Mouse (Mus musculus): ENCODE measurements around the gene Prr36.

Prr36 gene

DNA sequence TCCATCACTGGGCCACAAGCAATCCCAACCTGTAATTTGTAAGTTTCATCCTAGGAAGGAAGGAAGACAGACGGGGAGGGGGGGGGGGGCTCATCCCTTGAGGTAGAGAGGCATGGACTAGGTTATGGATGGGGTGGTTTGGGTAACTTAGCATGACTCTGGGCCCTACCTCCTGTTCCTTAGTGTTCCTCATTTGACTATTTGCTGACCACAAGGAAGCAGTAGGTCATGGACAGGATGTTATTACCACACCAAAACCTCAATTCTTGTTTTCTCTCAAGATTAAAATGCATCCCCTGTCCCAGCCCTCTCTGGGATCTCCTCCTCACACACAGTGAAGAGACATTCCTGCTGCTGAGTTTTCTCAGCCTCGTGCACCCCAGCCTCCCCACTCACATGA, 15.9 kb downstream of the Prr36 start:
- DNase-seq (ENCODE audit: low spot score), result no peak

DNA sequence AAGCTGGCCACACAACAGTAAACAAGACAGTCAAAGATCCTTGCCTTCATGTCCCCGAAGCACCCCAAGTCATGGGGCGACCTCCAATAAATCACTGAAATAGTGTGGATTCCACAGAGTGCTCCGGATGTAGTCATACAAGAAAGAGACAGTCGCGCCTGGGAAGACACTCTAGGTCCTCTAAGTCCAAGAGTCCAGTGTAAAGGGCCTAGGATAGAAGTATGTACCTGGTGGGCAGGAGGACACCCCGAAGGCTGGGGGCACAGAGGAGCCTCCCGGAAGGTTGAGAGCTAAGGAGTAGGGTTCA, 23.7 kb downstream of the Prr36 start:
- no peak for DNase-seq (ENCODE audit: low spot score)

DNA sequence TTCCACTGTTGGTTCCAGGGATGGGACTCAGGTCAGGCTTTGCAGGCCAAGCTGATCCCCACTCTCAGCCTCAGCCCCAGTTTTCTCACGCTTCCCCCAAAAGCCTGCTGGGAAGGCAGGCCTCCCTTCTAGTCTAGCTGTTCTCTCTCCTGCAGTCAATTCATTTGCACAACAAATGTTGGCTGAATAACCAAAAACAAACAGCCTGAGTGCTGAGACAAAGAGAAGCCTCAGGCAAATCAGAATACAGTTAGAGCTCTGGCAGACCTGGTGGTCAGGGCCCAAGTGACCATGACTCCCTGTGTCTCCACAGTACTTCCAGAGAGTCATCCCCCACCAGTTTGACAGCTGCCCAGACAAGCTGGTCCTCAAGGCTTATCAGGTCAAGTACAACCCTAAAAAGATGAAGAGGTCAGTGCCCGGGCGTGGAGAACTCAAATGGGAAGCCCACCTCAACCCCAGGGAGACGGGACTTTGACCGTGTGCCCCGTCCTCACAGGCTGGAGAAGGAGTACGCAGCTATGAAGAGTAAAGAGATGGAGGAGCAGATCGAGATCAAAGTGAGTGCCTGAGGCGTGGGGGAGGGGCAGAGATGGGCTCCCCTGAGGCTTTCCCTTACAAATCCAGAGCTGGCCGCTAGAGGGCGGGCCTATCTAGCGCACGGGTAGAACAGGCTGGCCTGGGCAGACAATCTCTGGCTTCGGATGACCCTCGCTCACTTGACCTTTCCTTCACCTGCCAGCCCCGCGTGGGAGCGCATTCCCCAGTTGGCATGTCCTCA, 24.3 kb downstream of the Prr36 start:
- DNase-seq (ENCODE audit: low spot score), result peak; percentile 76

DNA sequence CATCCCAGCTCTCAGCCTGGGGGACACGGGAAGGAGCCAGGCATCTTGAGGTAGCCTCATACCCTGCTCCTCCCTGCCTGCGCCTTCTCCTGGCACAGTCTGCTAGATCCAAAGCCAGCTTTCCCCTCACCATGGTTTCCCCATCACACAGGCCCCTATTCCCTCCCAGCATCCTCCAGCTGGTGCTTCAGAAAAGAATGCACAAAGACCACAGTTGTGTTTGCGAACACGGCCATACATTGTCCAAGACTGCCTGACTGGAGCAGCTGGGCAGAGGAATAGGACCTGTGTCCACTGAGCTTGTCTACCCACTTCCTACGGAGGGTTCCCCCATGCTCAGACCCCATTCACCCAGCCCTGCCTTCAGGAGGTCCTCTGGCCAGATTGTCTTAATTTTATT, 25.0 kb downstream of the Prr36 start:
- DNase-seq (ENCODE audit: low spot score), result no peak

DNA sequence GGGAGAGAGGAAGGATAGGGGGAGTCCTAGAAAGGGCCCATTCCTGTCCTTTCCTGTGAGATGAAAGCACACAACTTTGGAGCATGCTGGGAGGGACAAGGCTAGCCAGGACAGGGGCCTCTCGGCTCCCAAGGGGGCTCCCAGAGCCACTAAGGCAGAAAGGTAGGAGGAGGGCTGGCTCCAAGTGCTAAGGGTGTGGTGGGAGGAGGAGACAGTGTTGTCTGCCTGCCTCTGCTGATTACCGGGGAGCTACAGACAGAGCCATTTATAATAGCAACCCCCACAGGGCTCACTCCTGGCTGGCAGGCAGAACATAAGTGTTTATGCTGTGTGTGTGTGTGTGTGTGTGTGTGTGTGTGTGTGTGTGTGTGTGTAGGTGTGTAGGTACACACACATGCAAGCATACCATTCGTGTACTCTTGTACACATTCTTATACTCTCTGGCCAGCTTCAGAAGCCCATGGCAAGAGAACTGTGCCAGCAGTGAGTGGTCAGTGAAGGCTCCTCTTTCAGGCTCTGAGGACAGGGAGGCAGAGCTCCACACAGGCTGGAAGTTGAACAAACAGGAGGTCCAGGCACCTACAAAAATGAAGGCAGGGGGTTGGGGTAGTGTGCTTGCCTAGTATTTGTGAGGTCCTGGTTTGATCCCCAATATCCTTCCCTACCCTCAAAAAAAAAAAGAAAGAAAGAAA, 28.1 kb downstream of the Prr36 start:
- DNase-seq (ENCODE audit: low spot score), result no peak

DNA sequence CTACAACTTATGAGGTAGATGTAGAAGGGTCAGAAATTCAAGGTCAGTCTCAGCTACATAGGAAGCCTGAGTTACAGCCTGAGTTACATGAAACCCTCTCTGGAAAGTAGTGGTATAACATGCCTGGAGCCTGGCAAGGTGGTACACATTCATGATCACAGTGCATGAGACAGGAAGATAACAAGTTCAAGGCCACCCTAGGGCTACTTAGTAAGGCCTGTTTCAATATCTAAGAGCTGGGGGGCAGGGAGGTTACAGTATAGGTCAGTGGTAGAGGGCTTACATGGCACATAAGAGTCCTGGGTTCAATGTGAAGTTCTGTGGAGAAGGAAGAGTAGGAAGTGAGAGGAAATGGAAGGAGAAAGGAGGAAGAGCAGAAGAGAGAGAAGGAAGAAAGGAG, 28.7 kb downstream of the Prr36 start:
- DNase-seq (ENCODE audit: low spot score), result no peak

DNA sequence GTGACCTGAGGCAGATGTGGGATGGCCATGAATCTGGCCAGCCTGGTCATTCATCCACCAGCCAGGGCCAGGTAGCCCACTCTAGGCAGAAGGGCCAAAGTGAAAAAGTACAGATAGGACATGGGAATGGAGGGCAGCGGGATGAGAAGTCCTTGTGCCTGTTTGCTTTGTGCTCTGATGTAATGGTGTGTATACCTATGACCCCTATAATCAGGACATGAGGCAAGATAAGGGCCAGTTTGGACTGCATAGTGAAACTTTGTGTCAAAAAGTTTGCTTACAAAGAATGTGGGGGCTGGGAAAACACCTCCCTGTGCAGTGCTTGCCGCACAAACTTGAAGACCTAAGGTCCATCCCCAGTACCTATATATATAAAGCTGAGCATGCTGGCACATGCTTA, 31.1 kb downstream of the Prr36 start:
- DNase-seq (ENCODE audit: low spot score), result no peak

DNA sequence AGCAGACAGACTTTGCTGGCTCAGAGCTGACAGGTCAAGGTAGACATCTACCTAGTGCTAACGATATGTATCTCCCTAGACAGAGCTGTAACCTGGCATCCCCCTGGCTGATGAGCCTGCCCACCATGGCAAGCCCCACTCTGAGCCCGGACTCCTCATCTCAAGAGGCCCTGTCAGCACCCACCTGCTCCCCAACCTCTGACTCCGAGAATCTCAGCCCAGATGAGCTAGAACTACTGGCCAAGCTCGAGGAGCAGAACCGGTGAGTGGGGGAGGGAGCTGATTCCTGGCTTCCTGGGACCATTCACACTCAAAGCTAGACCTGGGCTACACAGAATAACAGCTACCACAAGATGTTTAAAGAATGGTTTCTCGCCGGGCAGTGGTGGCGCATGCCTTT, 33.9 kb downstream of the Prr36 start:
- no peak for DNase-seq (ENCODE audit: low spot score)

DNA sequence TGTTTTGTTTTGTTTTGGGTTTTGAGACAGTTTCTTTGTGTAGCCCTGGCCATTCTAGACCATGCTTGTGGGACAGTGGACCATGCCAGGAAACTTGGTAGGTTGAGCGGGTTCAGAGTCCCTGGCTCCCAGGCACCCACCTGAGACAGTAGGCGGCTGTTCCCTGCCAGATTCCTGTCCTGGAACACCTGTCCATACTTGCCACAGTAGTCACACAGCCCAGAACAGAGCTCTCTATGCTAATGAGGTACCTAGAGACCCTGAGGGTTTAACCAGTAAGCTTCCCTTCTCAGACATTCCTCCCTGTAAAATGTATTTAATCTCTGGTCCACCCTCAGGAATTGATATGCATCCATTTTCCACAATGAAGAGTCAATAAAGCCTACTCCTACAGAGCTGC, 43.2 kb downstream of the Prr36 start:
- DNase-seq (ENCODE audit: low spot score), result no peak

DNA sequence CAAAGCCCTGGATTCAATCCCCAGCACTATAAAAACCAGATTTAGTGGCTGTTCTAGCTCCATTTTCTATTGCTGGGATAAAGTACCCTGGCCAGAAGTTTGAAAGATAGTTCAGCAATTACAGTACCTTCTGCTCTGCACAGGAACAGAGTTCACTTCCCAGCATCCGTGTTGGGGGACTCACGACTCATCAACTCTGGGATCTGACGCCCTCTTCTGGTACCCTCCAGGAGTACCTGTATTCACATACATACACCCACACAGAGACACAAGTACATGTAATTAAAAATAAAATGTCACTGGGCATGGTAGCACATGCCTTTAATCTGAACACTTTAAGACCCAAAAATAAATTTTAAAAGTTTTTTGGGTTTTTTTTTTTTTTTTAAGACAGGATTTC, 44.8 kb downstream of the Prr36 start:
- no peak for DNase-seq (ENCODE audit: low spot score)

DNA sequence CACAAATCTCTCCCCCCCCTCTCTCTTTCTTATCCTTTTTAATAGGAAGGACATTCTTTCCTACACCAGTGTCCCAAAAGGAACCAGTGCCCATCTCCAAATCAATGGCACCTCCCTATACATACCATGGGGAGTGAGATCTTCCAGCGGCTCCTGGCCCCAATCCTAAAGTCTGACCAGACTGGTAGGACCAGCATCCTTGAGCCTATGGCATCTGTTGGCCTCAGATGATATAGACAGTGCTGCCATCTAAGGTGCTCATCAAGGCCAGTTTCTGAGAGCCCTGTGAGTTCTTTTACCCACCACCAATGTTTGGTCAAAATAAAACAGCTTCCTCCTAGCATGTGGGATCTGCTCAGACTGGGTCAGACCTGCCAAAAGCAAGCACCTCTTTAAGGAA, 49.3 kb downstream of the Prr36 start:
- no peak for DNase-seq (ENCODE audit: low spot score)

DNA sequence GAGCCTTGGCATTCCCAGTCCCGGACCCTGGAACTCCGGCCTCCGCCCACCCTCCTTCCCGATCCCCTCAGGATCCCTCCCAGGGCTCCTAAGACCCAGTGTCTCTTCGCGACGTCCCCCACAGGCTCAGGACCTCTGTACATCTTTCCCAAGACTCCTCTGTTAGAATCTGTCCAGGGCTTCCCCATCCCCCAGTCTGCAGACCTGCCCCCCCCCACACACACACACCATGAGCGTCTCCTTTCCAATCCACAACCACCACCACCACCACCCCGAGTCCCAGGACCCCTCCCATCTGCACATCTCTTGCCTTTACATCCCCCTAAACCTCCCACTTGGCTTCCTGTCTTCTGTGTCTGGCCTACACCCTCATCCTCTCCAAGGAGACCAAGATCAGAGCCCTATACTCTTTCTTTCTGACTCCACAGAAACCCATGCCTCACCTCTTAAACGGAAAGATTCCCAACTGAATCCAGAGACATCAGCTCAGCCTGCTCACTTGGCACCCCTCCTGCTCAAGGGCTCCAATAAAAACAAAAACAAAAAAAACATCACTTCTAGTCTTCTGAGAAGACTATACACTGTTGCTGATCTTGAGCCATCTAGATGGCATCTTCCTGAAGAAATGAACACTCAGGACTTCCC, 50.3 kb downstream of the Prr36 start:
- DNase-seq (ENCODE audit: low spot score), result no peak

DNA sequence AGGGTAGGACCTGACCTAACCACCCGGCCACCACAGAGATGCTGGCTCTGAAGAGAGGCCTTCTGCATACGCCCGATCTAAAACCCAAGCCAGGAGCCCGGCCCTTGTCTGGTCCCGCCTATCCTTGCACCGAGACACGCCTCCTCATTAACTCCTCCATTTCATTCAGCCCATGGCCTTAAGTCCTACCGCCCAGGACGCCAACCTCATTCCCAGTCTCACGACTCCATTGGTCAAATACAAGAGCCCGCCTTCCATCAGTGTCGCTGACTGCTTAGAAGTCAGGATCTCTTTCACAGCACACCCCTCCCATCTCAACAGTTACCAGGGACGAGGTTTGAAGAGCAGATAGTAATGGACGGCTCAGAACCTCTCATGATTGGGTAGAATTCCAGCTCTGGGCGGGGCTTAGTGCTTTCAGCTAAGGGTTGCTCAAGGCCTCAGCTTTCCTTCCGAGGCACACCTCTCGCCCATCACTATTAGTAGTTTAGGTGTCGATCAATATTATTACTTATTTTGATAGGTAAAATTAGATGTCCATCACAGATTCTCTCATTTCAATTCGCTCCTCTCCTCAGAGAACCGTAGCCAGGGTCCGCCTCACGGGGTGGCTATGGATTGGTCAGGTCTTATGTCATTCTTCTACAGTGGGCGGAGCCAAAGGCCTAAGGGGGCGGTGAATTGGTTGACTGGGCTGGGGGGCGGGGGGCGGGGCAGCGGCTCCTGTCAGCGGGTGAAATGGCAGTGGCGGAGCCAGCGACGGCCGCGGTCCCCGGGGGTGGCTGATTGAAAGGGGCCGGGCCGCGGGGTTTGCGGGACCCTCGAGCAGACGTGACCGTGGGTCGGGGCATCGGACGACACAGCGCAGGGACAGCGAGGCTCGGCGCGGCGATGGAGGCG, 51.2 kb downstream of the Prr36 start, which contains the start of gene Evi5l:
Gene Evi5l (plus strand): TSS at position 716 of the 900 bp plus-strand sequence.
- peak; percentile 99 for DNase-seq (ENCODE audit: low spot score)

DNA sequence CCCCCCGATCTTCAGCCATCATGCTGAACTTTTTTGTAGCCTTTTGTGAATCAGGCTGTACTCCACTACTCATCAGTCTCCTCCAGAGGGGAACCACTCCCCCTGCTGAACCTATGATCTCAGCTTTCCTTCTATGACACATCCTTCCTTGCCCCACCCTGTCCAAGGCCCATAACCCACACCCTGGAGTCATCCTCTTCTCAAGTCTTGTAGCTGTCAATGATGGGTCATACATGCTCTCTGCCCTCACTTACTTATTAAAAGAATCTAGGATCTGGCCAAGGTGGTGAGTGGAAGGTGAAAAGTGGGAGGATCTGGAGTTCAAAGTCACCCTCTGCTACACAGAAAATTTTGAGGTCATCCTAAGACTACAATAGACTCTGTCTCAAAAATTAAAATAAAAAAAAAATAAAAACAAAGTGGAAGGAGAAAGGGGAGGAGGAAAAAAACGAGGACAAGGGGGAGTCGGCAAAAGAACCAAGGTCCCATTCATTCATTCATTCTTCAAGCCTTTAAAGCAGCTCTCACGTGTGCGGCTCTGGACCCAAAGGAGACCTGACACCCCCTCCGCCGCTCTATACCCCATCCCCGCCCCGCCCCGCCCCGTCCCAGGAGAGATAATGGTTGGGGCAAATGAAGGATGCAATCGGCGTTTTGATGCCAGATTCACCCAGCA, 51.9 kb downstream of the Prr36 start:
- no peak for DNase-seq (ENCODE audit: low spot score)

DNA sequence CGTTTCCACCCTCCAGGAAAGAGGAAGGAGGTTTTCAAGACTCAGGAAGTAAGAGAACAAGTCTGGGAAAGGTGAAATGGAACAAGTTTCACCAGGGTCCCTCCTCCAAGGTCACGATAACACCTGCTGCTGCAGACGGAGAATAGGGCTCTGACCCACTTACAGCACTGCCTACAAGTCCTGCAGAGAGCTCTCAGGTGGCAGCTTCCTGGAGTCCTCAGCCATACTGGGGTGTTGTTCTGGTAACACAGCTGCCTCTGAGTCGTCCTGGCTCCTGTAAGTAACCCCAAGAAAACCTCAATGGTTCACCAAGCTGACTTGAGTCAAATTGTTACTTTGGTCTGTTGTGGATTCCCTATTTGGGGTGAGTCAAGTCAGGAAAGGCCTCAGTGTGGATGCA, 54.5 kb downstream of the Prr36 start:
- no peak for DNase-seq (ENCODE audit: low spot score)

Data from yolk sac, embryonic 10.5 days (tissue).